Mouse (Mus musculus) embryonic facial prominence, embryonic 12.5 days (tissue): ENCODE measurements at regions not wholly inside any gene's neighbourhood (a gene's known extent, or its start where the extent isn't known, plus 50 kb on each side); places are given as distances from the start of the nearest gene placed in this dataset.
A peak's percentile ranks its signal among the peaks of the same experiment; 100 is the strongest.

Experiments used
- ATAC-seq: fragments of 200-750 bp; cut with Nextera tagmentation; 2 replicates; pipeline ENCODE4 v1.8.0; 2017; ENCODE audit not compliant: insufficient number of reproducible peaks, insufficient read depth, low FRiP score, low TSS enrichment
- H3K27ac ChIP-seq: fragments of 300-500 bp; sonication (generic); 2 replicates; pipeline ENCODE4 v1.5.1; 2016; ENCODE audit warnings: mild to moderate bottlenecking
- H3K27me3 ChIP-seq: fragments of 300-500 bp; sonication (generic); 2 replicates; pipeline ENCODE4 v1.6.1; 2016; ENCODE audit warnings: mild to moderate bottlenecking, moderate library complexity
- H3K36me3 ChIP-seq: fragments of 300-500 bp; sonication (generic); 2 replicates; pipeline ENCODE4 v1.6.1; 2016; ENCODE audit warnings: mild to moderate bottlenecking
- H3K4me1 ChIP-seq: fragments of 300-500 bp; sonication (generic); 2 replicates; pipeline ENCODE4 v1.6.1; 2016
- H3K4me2 ChIP-seq: fragments of 300-500 bp; sonication (generic); replicated peaks from 2 replicates; pipeline ENCODE4 v1.6.1; 2016; ENCODE audit warnings: mild to moderate bottlenecking, moderate library complexity
- H3K4me3 ChIP-seq: fragments of 300-500 bp; sonication (generic); 2 replicates; pipeline ENCODE4 v1.5.1; 2016; ENCODE audit warnings: mild to moderate bottlenecking
- H3K9ac ChIP-seq: fragments of 300-500 bp; sonication (generic); 2 replicates; pipeline ENCODE4 v1.6.1; 2016; ENCODE audit warnings: mild to moderate bottlenecking, moderate library complexity
- H3K9me3 ChIP-seq: fragments of 300-500 bp; sonication (generic); 2 replicates; pipeline ENCODE4 v1.6.1; 2016; ENCODE audit warnings: mild to moderate bottlenecking, moderate library complexity
- WGBS: fragments of 180-500 bp; shearing (Covaris S2); methylation state at CpG from one replicate; pipeline ENCODE4 v1.1.7; 2016; 5-methylcytosine and 5-hydroxymethylcytosine counted together

DNA sequence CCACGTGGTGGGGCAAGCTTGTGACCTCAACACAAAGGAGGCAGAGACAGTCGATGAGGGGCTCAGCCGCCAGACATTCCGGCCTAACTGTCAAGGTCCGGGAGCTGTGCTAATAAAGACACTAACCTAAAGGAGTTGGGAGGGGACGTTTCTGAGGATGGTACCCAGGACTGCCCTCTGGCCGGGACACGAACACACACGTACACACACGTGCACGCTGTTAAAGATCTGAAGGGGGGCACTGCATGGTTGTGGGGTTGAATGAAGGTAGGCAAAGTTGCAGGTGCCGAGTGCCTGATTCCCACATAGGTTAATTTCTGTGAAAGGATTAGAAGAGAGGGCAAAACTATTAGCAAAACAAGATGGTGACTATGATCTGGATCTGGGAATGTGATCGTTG lies 65.4 kb upstream of the Mitf start:
- no peak for ATAC-seq
- WGBS: 49% methylated on average over 13 of the region's 13 CpGs

DNA sequence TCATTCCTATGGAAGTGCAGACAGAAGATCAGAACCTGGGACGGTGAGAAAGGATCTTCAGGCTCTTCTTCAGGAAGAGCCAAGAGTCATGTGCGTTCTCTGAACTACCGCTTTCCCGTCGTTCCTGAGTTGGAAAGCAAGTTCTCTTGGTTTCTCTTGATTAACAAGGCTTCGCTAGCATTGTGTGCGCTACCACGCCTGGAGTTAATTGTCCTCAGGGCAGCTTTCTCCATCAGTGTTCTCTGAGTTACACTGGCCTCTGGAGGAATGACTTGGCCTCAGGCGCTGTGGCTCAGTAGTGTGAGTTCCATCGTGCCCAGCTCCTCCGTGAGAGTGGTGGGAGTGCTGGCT lies 66.0 kb upstream of the Mitf start:
- Histone ChIP-seq H3K4me3 (no peak overlapping the region), H3K27me3 (peaks cover 3% of the 10 kb centered on the region; the same call in 1 of the 2 replicates), H3K9ac (no peak overlapping the region), H3K4me2 (peak overlapping the region; percentile 33), H3K27ac (no peak overlapping the region), H3K9me3 (no peaks in the 10 kb centered on the region; the same call in 1 of the 2 replicates), H3K4me1 (no peaks in the 10 kb centered on the region; the same call in 1 of the 2 replicates), H3K36me3 (no peaks in the 10 kb centered on the region)
- ATAC-seq: no peak
- 30% methylated on average over 11 of the region's 11 CpGs for WGBS

More for the DNA sequence above, 65.4 kb upstream of the Mitf start:
- no peaks in the 10 kb centered on the region; the same call in 1 of the 2 replicates for H3K9me3 ChIP-seq
- no peaks in the 10 kb centered on the region for H3K36me3 ChIP-seq
- no peak overlapping the region for H3K4me2 ChIP-seq
- peaks cover 3% of the 10 kb centered on the region; the same call in 1 of the 2 replicates for H3K27me3 ChIP-seq
- H3K27ac ChIP-seq: no peak overlapping the region
- H3K9ac ChIP-seq: no peak overlapping the region
- H3K4me1 ChIP-seq: no peaks in the 10 kb centered on the region; the same call in 1 of the 2 replicates
- H3K4me3 ChIP-seq: no peak overlapping the region

DNA sequence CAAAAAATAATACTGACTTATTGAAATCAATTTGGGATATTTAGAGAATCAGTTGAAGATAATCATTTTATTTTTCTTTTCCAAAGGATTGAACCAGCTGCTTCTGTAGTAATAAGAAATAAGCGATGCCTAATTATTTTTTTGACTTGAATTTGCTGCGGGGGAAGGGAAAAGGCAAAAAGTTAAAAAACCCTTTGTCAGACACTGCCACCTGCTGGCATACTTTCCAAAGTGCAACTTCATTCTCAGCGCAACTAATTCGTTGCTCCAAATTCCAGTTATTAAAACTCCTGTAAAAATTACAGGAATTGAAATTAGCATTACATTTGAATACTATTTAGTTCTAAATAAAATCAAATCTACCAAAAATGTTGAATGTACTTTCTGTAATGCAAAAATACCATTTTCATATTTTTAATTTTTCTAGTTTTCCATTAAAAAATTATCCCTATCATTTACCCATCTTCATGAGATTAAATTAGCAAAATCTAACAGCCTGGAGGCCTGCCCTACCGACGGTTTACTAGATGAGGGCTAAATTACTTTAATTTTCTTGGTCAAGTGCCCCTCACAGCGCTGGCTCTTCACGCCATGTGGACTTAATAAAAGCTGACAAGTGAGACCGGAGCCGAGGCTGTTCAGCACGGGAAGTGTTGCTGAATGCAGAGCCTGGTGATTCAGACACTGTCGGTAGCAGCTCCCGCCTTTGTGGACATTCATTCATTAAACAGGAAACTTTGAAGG lies 66.6 kb upstream of the Mitf start:
- 6% methylated on average over 13 of the region's 13 CpGs for WGBS
- Histone ChIP-seq H3K9me3 (no peaks in the 10 kb centered on the region), H3K27me3 (peaks cover 3% of the 10 kb centered on the region), H3K9ac (no peak overlapping the region), H3K27ac (no peak overlapping the region), H3K4me3 (no peak overlapping the region), H3K36me3 (no peaks in the 10 kb centered on the region), H3K4me2 (peak overlapping the region; percentile 33), H3K4me1 (no peaks in the 10 kb centered on the region; the same call in 1 of the 2 replicates)
- peak; percentile 54; the same call in 1 of the 2 replicates for ATAC-seq

DNA sequence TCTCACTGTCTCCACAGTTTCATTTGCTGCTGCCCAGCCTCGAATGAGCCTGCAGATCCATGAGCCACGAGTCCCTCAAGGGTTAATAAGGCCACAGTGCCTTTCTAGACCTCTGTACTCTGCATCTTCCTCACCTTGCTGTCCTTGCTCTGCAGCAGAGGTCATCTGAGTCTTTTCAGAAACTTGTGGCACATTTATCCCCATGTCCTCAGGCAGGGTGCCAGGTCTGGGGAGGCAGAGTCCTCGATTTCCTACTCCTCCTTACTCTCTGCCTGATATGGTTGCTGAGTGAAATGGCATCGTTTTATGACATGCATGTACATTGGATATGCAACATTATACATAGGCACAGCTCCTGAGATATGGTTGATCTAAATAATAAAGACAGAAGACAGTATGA lies 68.0 kb upstream of the Mitf start:
- WGBS: 67% methylated on average over 4 of the region's 4 CpGs
- peaks cover 3% of the 10 kb centered on the region for H3K27me3 ChIP-seq
- H3K4me2 ChIP-seq: no peak overlapping the region
- H3K4me1 ChIP-seq: no peaks in the 10 kb centered on the region; the same call in 1 of the 2 replicates
- no peak overlapping the region for H3K9ac ChIP-seq
- no peak overlapping the region for H3K4me3 ChIP-seq
- H3K9me3 ChIP-seq: no peaks in the 10 kb centered on the region
- ATAC-seq: no peak
- H3K36me3 ChIP-seq: no peaks in the 10 kb centered on the region
- H3K27ac ChIP-seq: no peak overlapping the region

DNA sequence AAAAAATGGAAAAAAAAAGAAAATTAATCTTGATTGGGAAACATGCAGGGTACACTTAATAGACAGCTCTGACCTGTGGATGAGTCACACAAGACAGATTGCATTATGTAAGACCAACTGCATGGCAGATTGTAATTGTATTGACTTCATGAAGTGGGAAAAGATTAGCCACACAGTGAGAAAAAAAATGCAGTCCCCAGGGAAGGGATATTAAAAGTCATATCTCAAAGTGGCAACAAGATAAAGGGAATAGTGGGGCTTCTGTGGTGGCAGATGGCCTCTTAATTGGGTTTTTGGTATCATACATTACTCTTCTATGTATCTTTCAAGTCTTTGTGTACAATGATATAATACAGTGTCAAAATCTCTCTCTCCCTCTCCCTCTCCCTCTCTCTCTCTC lies 76.0 kb upstream of the Mitf start:
- Histone ChIP-seq H3K27me3 (no peaks in the 10 kb centered on the region; the same call in 1 of the 2 replicates), H3K9ac (no peak overlapping the region), H3K4me1 (no peaks in the 10 kb centered on the region), H3K9me3 (no peaks in the 10 kb centered on the region), H3K4me3 (no peak overlapping the region), H3K4me2 (no peak overlapping the region), H3K27ac (no peak overlapping the region), H3K36me3 (no peaks in the 10 kb centered on the region)
- no peak for ATAC-seq

DNA sequence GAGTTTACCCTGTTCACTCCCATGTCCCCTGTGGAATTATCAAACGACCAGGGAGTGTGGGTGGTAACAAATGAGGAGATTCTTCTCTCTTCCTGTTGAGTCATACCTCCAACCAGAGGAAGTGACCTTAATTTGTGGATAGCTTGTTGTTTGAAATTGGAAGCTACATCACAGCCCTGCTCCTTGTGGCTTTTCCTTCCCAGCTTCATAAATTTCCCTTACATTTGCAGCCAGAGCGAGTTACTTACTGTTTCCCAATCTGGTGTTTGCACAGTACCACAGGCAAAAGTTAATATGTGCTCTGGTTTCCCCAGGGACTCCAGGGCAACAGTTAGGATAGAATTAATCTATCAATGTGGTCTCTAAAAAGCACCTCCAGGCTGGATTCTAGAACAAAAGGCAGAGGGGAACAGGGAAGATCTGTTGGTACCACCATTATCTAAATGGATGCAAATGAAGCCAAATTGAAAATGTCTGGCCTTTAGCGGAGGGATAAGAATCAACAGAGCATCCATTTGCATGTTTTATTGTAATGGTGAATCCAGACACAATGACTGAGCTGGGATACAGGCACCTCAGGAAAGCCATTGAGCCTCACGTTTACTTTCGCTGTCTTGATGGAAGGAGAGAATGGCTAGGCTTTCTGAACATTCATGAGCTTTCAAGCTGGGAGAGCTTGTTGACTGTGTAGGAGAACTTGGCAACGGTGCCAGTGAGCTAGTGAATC lies 88.5 kb upstream of the Mitf start:
- no peaks in the 10 kb centered on the region for H3K27me3 ChIP-seq
- no peak for ATAC-seq
- no peaks in the 10 kb centered on the region for H3K36me3 ChIP-seq
- H3K4me2 ChIP-seq: no peak overlapping the region
- 45% methylated on average over 6 of the region's 6 CpGs for WGBS
- H3K27ac ChIP-seq: no peak overlapping the region
- no peak overlapping the region for H3K4me3 ChIP-seq
- no peak overlapping the region for H3K9ac ChIP-seq
- 0 out of 2 replicates have a peak, but pooled peaks cover 2% of the 10 kb centered on the region for H3K4me1 ChIP-seq
- no peaks in the 10 kb centered on the region for H3K9me3 ChIP-seq

DNA sequence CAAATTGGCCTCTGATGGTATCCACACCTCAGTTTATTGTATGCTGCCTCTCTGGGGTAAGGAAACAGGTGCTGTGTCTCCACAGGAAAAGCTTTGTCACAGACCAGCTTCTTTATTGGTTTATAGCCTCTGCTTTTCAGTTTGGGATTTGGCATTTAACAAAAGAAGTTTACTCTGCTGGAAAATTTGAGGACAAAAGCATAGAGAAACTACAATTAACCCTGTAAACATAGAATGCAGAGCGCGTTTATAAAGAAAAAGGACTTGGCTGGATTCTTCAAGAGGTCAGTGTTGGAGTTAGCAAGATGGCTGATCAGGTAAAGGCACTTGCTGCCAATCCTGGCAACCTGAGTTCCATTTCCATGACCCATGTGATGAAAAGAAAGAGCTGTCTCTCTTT lies 90.1 kb upstream of the Frmd4b start:
- H3K36me3 ChIP-seq: no peaks in the 10 kb centered on the region
- H3K4me2 ChIP-seq: no peak overlapping the region
- no peak overlapping the region for H3K27ac ChIP-seq
- H3K9ac ChIP-seq: no peak overlapping the region
- H3K4me1 ChIP-seq: no peaks in the 10 kb centered on the region
- H3K9me3 ChIP-seq: no peaks in the 10 kb centered on the region
- H3K4me3 ChIP-seq: no peak overlapping the region
- ATAC-seq: no peak
- H3K27me3 ChIP-seq: no peaks in the 10 kb centered on the region
- WGBS: 86% methylated on average over 2 of the region's 2 CpGs

DNA sequence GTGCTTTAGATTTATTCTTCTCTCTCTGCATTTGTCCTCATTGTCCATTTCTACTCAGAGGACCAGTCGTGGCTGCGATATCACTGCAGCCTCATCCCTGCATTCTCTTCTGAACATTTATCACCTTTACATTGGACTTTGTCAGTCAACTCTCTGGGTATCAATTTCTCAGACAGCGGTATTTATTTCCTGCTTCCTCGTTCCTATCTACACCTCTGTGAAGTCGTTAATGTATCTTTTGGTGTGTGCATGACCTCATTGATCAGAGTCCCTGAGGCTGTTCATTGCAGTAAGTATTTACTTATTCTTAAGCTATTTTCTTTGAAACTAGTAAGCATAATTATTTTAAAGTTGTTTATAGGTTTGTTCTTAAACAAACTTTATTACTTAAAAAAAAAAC lies 87.0 kb upstream of the Frmd4b start:
- H3K9me3 ChIP-seq: no peaks in the 10 kb centered on the region
- no peaks in the 10 kb centered on the region for H3K36me3 ChIP-seq
- H3K27me3 ChIP-seq: no peaks in the 10 kb centered on the region
- no peak for ATAC-seq
- no peak overlapping the region for H3K9ac ChIP-seq
- H3K4me1 ChIP-seq: no peaks in the 10 kb centered on the region
- no peak overlapping the region for H3K27ac ChIP-seq
- H3K4me3 ChIP-seq: no peak overlapping the region
- 82% methylated on average over 5 of the region's 5 CpGs for WGBS
- H3K4me2 ChIP-seq: no peak overlapping the region

DNA sequence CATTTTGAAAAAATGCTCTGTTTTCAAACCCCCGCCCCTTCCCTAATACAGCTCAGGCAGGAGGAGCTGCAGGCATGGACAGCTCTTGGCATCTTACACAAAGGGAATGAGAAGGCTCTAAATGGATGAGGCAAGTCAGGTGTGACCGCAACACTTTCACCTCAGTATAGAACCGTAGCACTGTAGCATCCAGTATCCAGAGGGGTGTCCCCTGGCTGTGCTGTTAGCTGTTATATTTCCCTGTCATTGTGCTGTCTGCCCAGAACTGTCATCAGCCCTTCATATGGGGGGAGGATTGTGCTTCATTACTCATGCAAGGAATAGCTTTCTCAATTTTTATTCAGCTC lies 82.4 kb upstream of the Frmd4b start:
- ATAC-seq: no peak
- no peaks in the 10 kb centered on the region for H3K9me3 ChIP-seq
- no peak overlapping the region for H3K27ac ChIP-seq
- no peaks in the 10 kb centered on the region for H3K4me1 ChIP-seq
- no peaks in the 10 kb centered on the region for H3K27me3 ChIP-seq
- H3K4me3 ChIP-seq: no peak overlapping the region
- no peak overlapping the region for H3K4me2 ChIP-seq
- no peaks in the 10 kb centered on the region for H3K36me3 ChIP-seq
- H3K9ac ChIP-seq: no peak overlapping the region
- 90% methylated on average over 3 of the region's 3 CpGs for WGBS

DNA sequence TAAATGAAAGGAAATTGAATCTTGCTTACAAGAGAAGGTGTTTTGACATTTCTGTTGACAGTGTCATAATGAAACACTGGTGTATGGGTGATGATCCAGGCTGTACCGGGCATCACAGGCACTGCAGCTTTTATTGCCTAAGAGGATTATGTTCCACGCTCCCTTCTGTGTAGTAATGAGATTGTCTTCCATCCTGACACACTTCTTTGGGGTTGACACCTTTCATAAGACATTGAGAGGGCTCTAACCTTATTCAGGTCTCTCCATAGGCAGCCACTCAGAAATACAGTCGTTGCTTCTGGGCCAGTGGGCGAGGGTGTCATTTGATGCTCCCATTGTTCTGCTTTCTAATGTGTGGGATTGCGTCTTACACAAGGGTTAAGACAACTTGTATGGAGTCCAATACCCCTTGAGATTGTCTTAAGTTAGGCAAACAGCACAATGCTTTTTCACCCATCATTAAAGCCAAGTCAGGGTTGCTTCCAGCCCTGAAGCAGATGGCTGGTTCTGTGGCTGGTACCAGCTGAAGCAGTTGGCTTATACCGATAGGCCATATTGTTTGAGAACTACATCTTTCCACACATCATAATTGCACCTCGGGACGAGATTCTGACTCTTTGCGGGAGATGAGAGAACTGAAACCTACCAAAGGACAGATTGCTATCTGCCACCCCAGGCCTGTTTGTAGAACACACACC lies 81.9 kb upstream of the Frmd4b start:
- H3K9ac ChIP-seq: no peak overlapping the region
- ATAC-seq: no peak
- no peaks in the 10 kb centered on the region for H3K36me3 ChIP-seq
- no peaks in the 10 kb centered on the region for H3K4me1 ChIP-seq
- no peak overlapping the region for H3K27ac ChIP-seq
- 77% methylated on average over 9 of the region's 9 CpGs for WGBS
- H3K4me3 ChIP-seq: no peak overlapping the region
- no peaks in the 10 kb centered on the region for H3K9me3 ChIP-seq
- H3K4me2 ChIP-seq: no peak overlapping the region
- no peaks in the 10 kb centered on the region for H3K27me3 ChIP-seq

DNA sequence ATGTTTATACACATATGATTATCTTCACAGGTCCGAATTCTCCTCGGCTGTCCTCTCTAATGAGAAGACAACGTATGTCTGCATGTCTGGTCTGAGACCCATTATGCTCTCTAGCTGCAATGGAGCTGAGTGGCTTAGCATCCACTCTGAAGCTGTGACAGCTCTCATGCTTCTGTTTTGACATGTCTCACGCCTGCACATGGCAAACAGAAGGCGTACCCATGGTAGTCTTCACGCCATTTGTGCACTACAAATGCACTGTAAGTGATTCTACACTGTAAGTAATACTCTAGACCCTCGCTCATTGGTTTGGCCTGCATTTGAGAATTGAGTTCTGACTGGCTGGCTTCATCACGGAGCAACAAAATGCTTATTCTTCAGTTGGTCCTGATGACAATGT lies 75.9 kb upstream of the Frmd4b start:
- Histone ChIP-seq H3K9ac (no peak overlapping the region), H3K27ac (no peak overlapping the region), H3K4me1 (no peaks in the 10 kb centered on the region), H3K9me3 (no peaks in the 10 kb centered on the region), H3K4me3 (no peak overlapping the region), H3K27me3 (no peaks in the 10 kb centered on the region), H3K4me2 (no peak overlapping the region), H3K36me3 (no peaks in the 10 kb centered on the region)
- WGBS: 86% methylated on average over 8 of the region's 8 CpGs
- ATAC-seq: no peak

DNA sequence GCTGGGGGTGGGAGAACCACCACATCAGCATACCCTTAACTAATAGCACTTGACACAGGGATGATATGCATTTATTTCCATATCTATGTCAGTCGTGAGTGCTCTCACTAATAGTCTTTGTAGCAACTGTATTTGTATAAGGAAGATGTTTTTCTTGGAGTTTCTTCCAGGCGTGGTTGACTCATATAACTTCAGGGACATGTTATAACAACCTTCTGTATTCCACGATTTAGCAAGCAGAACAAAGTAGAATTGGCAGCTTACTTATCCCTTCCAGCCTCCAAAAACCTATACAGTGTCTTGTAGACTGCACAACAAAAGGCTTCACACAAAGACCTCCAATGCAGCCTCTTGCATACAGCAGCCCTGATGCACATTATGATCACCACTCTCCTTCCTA lies 73.8 kb upstream of the Frmd4b start:
- no peak overlapping the region for H3K4me3 ChIP-seq
- no peaks in the 10 kb centered on the region for H3K36me3 ChIP-seq
- H3K4me2 ChIP-seq: no peak overlapping the region
- H3K27me3 ChIP-seq: no peaks in the 10 kb centered on the region
- ATAC-seq: no peak
- H3K9me3 ChIP-seq: no peaks in the 10 kb centered on the region
- 83% methylated on average over 3 of the region's 3 CpGs for WGBS
- no peak overlapping the region for H3K9ac ChIP-seq
- no peak overlapping the region for H3K27ac ChIP-seq
- H3K4me1 ChIP-seq: no peaks in the 10 kb centered on the region
